Mouse (Mus musculus): ENCODE data around the gene Csl. TPM values are rescaled to one million over a fixed set of nuclear protein-coding genes. Genes with fewer than 3 reads are reported as not detected.

Csl gene
- polyA plus RNA-seq, 1 experiment: 0.09 TPM

- DNase-seq: no peak
- Histone ChIP-seq H3K36me3 (ENCODE audit: control insufficient read depth, insufficient read depth, low read length) (no peaks in the 10 kb centered on the region), H3K4me1 (replicated peaks; ENCODE audit: control insufficient read depth, insufficient read depth, low read length) (no peaks in the 10 kb centered on the region), H3K4me3 (ENCODE audit: control insufficient read depth, insufficient read depth, low read length) (no peak overlapping the region), H3K27me3 (ENCODE audit: control insufficient read depth, insufficient read depth, low read length) (no peaks in the 10 kb centered on the region), H3K27ac (ENCODE audit: control insufficient read depth, insufficient read depth, low read length) (no peak overlapping the region)
- TF ChIP-seq CTCF (IDR thresholded peaks at IDR 0.05; ENCODE audit: borderline replicate concordance, control insufficient read depth, extremely low read depth, insufficient read depth, low read length, poor library complexity) (no peak), POLR2A (IDR thresholded peaks at IDR 0.05; ENCODE audit: control insufficient read depth, extremely low read depth, insufficient read depth, low read length, poor library complexity) (no peak)
These were observed 17.7 kb downstream of the Csl start for GRCm38 (mm10) chr10:99741609-99742280.

- WGBS: 50% methylated on average over 2 of the region's 2 CpGs
- no peaks in the 10 kb centered on the region for H3K27me3 ChIP-seq (ENCODE audit: control insufficient read depth, insufficient read depth, low read length)
- TF ChIP-seq CTCF (IDR thresholded peaks at IDR 0.05; ENCODE audit: borderline replicate concordance, control insufficient read depth, extremely low read depth, insufficient read depth, low read length, poor library complexity) (no peak), POLR2A (IDR thresholded peaks at IDR 0.05; ENCODE audit: control insufficient read depth, extremely low read depth, insufficient read depth, low read length, poor library complexity) (no peak)
- H3K27ac ChIP-seq (ENCODE audit: control insufficient read depth, insufficient read depth, low read length): no peak overlapping the region
- H3K36me3 ChIP-seq (ENCODE audit: control insufficient read depth, insufficient read depth, low read length): no peaks in the 10 kb centered on the region
- no peaks in the 10 kb centered on the region for H3K4me1 ChIP-seq (replicated peaks; ENCODE audit: control insufficient read depth, insufficient read depth, low read length)
- no peak for DNase-seq
- no peak overlapping the region for H3K4me3 ChIP-seq (ENCODE audit: control insufficient read depth, insufficient read depth, low read length)
These were observed 46.3 kb downstream of the Csl start for GRCm38 (mm10) chr10:99713129-99713528.

- Histone ChIP-seq H3K4me3 (ENCODE audit: control insufficient read depth, insufficient read depth, low read length) (no peak overlapping the region), H3K27ac (ENCODE audit: control insufficient read depth, insufficient read depth, low read length) (no peak overlapping the region), H3K27me3 (ENCODE audit: control insufficient read depth, insufficient read depth, low read length) (no peaks in the 10 kb centered on the region), H3K36me3 (ENCODE audit: control insufficient read depth, insufficient read depth, low read length) (no peaks in the 10 kb centered on the region), H3K4me1 (replicated peaks; ENCODE audit: control insufficient read depth, insufficient read depth, low read length) (no peaks in the 10 kb centered on the region)
- no peak for DNase-seq
- WGBS: 5% methylated on average over 1 of the region's 1 CpGs
- TF ChIP-seq CTCF (IDR thresholded peaks at IDR 0.05; ENCODE audit: borderline replicate concordance, control insufficient read depth, extremely low read depth, insufficient read depth, low read length, poor library complexity) (no peak), POLR2A (IDR thresholded peaks at IDR 0.05; ENCODE audit: control insufficient read depth, extremely low read depth, insufficient read depth, low read length, poor library complexity) (no peak)
These were observed 47.9 kb downstream of the Csl start for GRCm38 (mm10) chr10:99711567-99711966.

All from thymus, adult 2 months (tissue).